Mouse (Mus musculus) heart, embryonic 16.5 days (tissue): ENCODE measurements at regions not wholly inside any gene's neighbourhood (a gene's known extent, or its start where the extent isn't known, plus 50 kb on each side); places are given as distances from the start of the nearest gene placed in this dataset.
"Not testable (repeated sequence)": the region's sequence is repeated elsewhere in the genome, so short reads cannot be mapped to it uniquely, and the experiment has no call there.

Experiments
- ATAC-seq: fragments of 200-750 bp; cut with Nextera tagmentation; replicated peaks from 2 replicates; pipeline ENCODE4 v1.8.0; 2017; ENCODE audit warnings: moderate number of reproducible peaks; ENCODE audit not compliant: insufficient read depth, low FRiP score; ENCODE audit errors: extremely low read depth
- H3K27ac ChIP-seq: fragments of 300-500 bp; sonication (generic); 2 replicates; pipeline ENCODE4 v1.5.1; 2014; ENCODE audit warnings: mild to moderate bottlenecking, low read length, control low read depth, moderate library complexity
- H3K27me3 ChIP-seq: fragments of 300-500 bp; sonication (generic); 2 replicates; pipeline ENCODE4 v1.6.1; 2014; ENCODE audit warnings: low read length, mixed read lengths; ENCODE audit not compliant: control insufficient read depth, insufficient read depth
- H3K36me3 ChIP-seq: fragments of 300-500 bp; sonication (generic); 2 replicates; pipeline ENCODE4 v1.6.1; 2014; ENCODE audit not compliant: control insufficient read depth, insufficient read depth
- H3K4me1 ChIP-seq: fragments of 300-500 bp; sonication (generic); 2 replicates; pipeline ENCODE4 v1.6.1; 2014; ENCODE audit warnings: low read length, mixed read lengths; ENCODE audit not compliant: control insufficient read depth, insufficient read depth
- H3K4me2 ChIP-seq: fragments of 300-500 bp; sonication (generic); 2 replicates; pipeline ENCODE4 v1.6.1; 2014; ENCODE audit warnings: low read depth, mild to moderate bottlenecking, control low read depth, low read length
- H3K4me3 ChIP-seq: fragments of 300-500 bp; sonication (generic); 2 replicates; pipeline ENCODE4 v1.5.1; 2014; ENCODE audit warnings: mild to moderate bottlenecking, control low read depth, low read length
- H3K9ac ChIP-seq: fragments of 300-500 bp; sonication (generic); 2 replicates; pipeline ENCODE4 v1.6.1; 2014; ENCODE audit warnings: low read length, control low read depth
- H3K9me3 ChIP-seq: fragments of 300-500 bp; sonication (generic); replicated peaks from 2 replicates; pipeline ENCODE4 v1.6.1; 2016; ENCODE audit warnings: low read length; ENCODE audit not compliant: control insufficient read depth
- WGBS: fragments of 180-500 bp; shearing (Covaris S2); extraction: QIAGEN DNeasy Blood & Tissue Kit; methylation state at CpG from one replicate; pipeline ENCODE4 v1.1.7; 2014; 5-methylcytosine and 5-hydroxymethylcytosine counted together

DNA sequence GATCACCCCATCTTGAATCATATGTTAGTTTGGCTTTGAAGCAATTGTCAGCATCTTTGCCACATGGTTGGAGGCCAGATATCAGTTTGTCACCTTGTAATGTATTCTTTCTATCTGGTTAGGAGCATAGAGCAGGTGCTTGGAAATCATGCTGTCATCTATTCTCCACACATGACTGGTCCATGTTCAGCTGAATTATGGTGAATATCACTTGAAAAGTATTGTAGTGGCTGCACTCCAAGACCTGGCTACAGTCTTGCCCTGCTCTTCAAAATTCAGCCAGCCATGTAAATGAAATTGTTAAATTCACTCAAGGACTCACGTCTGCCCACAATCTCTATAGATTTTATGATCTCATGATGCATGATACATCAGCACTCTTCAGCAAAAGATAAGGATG, 384.2 kb upstream of the Nova1 start:
- H3K4me1 ChIP-seq, result no peaks in the 10 kb centered on the region

DNA sequence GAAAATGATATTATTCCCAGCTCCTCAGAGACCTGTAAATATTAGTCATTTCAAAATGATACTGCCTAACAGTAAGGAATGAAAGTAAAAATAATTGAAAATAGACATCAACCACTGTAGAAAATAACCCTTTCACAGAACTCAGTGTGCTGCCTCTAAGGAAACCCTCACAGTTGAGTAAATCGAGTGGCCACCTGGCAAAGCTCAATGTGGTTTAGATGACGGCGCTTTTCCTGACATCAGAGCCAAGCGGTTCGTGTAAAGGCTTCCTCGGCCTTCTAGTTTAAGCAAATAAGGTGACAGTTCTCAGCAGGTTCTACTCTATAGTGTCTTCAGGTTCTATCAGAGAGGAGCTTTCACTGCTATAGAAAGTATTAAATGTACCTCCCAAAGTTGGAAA, 379.9 kb upstream of the Nova1 start:
- Histone ChIP-seq H3K36me3 (no peaks in the 10 kb centered on the region), H3K4me1 (no peaks in the 10 kb centered on the region), H3K9ac (no peak overlapping the region), H3K4me2 (no peak overlapping the region), H3K27me3 (no peaks in the 10 kb centered on the region), H3K27ac (no peak overlapping the region), H3K4me3 (no peak overlapping the region), H3K9me3 (no peaks in the 10 kb centered on the region)
- no peak for ATAC-seq
- WGBS, result 52% methylated on average over 6 of the region's 6 CpGs

More for the DNA sequence above, 384.2 kb upstream of the Nova1 start:
- Histone ChIP-seq H3K4me2 (no peak overlapping the region), H3K27me3 (no peaks in the 10 kb centered on the region), H3K9me3 (no peaks in the 10 kb centered on the region), H3K36me3 (no peaks in the 10 kb centered on the region), H3K9ac (no peak overlapping the region), H3K4me3 (no peak overlapping the region), H3K27ac (no peak overlapping the region)
- 53% methylated on average over 1 of the region's 1 CpGs for WGBS
- ATAC-seq, result no peak

DNA sequence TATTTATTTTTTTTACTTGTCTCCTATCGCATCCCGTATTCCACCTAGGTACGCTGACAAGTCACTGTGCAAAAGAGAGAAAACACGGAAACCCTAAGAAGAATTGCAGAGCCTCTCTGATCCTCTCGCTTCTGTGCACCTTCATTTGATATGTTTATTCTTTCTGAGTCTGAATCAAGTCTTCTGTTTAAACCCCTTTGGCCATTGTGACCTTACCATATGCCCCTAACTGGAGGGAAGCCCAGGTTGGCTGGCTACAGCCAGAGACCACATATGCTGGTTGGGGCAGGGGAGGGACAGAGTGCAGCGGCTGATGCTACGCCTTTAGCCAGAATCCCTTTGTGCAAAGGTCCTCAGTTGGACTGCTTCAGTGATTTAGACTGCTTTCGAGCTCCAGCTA, 346.0 kb upstream of the Nova1 start:
- 0 out of 2 replicates have a peak, but pooled peaks cover 4% of the 10 kb centered on the region for H3K4me1 ChIP-seq
- WGBS, result 67% methylated on average over 8 of the region's 8 CpGs
- H3K4me2 ChIP-seq, result peak overlapping the region; percentile 37
- H3K27me3 ChIP-seq, result no peaks in the 10 kb centered on the region
- H3K9me3 ChIP-seq, result no peaks in the 10 kb centered on the region
- no peak overlapping the region for H3K27ac ChIP-seq
- H3K4me3 ChIP-seq, result no peak overlapping the region
- H3K36me3 ChIP-seq, result no peaks in the 10 kb centered on the region
- ATAC-seq, result no peak
- no peak overlapping the region for H3K9ac ChIP-seq

DNA sequence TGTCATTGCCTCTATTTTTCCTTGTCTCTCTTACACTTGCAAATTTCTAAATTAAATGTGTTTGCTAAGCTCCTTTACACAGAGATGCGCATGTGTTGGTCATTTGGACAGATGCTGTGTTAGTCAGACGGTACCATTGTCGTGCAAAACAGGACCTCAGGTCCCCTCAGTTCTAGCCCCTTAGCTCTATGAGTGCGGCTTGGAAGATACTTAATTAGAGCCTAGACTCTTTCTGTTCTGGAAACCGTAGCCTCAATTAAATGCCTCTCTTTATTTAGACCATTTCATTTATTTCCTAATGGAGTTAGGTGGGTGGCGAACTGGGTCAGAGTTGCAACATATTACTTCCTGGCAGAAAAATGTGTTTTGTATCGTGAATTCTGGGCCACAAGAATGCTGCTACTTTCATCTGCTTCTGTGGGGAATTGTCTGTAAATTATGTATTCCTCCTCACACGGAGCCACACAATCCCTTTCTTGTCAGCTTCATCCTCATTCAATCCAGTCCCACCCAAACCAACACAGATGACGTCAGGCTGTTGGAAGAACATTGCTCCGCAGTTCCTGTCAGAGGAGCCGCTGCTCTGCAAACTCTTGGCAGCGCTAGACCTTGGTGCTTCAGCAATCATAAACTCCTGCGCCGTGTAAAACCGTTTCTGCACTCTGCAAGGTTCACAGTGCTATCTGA, 345.4 kb upstream of the Nova1 start:
- no peak overlapping the region for H3K4me3 ChIP-seq
- 0 out of 2 replicates have a peak, but pooled peaks have one; percentile 18 for ATAC-seq
- H3K4me1 ChIP-seq, result 0 out of 2 replicates have a peak, but pooled peaks cover 4% of the 10 kb centered on the region
- H3K27ac ChIP-seq, result no peak overlapping the region
- no peaks in the 10 kb centered on the region for H3K9me3 ChIP-seq
- H3K36me3 ChIP-seq, result no peaks in the 10 kb centered on the region
- peak overlapping the region; percentile 37 for H3K4me2 ChIP-seq
- H3K9ac ChIP-seq, result no peak overlapping the region
- H3K27me3 ChIP-seq, result no peaks in the 10 kb centered on the region
- 32% methylated on average over 15 of the region's 15 CpGs for WGBS

DNA sequence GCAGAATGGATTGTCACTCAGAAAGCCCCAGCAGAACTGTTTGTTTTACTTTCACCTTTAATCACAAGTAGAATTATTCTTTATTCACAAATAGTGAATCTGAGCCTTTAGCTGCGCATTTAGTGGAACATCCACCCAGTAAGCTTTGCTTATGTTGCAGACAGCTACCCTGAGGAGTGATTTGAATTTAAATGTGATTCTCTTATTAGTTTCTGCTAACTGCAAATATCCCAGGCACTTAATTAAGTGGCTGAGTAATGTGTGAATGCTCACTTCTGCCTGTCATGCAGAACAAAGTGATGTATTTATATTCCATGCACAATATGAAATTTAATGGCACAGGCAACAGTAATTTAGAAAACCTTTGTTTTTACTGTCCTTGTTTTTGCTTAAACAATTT, 344.4 kb upstream of the Nova1 start:
- WGBS, result 60% methylated on average over 1 of the region's 1 CpGs
- Histone ChIP-seq H3K36me3 (no peaks in the 10 kb centered on the region), H3K9me3 (no peaks in the 10 kb centered on the region), H3K27me3 (no peaks in the 10 kb centered on the region), H3K4me3 (peak overlapping the region; percentile 10; the same call in 1 of the 2 replicates), H3K27ac (no peak overlapping the region), H3K4me1 (0 out of 2 replicates have a peak, but pooled peaks cover 4% of the 10 kb centered on the region), H3K9ac (no peak overlapping the region), H3K4me2 (peak overlapping the region; percentile 46)
- ATAC-seq, result no peak

DNA sequence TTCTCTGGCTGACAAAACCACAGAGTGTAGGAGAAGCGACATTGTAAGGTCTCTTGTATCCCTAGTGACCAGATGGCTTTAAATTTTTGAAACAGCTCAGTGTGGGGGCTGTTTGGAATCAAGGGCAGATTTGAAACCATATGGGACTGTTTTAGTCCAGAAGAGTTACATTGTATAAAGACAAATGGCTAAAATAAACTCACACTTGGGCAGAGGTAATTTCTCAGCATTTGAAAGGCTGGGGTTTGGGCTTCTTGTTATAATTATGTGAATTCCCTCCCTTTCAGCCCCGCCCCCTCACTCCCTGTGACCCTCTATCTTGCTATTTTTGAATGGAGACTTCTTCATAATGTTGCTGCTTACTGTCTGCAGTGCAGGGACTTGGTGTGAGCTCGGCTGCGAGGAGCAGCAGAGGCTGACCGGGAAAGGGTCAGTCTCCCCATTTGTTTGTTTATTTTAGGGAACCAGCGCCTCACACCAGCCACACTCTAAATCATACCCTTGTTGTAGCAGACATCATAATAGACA, 344.0 kb upstream of the Nova1 start:
- no peak overlapping the region for H3K9ac ChIP-seq
- no peak overlapping the region for H3K27ac ChIP-seq
- 0 out of 2 replicates have a peak, but pooled peaks cover 4% of the 10 kb centered on the region for H3K4me1 ChIP-seq
- H3K27me3 ChIP-seq, result no peaks in the 10 kb centered on the region
- H3K9me3 ChIP-seq, result no peaks in the 10 kb centered on the region
- H3K36me3 ChIP-seq, result no peaks in the 10 kb centered on the region
- H3K4me3 ChIP-seq, result peak overlapping the region; percentile 10; the same call in 1 of the 2 replicates
- WGBS, result 16% methylated on average over 6 of the region's 6 CpGs
- H3K4me2 ChIP-seq, result peak overlapping the region; percentile 46
- no peak for ATAC-seq

DNA sequence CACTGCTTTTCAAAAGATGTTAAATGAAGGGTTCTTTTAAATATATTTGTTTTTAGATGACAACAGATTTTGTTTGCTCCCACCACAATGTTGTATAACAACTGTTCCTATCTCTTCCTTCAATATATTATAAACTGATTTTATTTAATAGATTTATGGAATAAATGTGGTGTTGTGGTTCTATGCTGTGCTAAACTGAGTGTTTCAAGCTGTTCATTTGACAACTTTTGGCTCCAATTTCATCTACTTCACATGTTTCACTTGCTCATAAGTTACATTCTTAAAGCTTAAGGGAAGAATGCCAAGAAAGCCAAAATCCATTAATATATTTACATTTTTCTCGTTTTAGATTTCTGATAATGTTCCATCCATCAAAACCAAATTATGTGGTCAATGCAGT, 341.9 kb upstream of the Nova1 start:
- Histone ChIP-seq H3K4me1 (0 out of 2 replicates have a peak, but pooled peaks cover 4% of the 10 kb centered on the region), H3K4me3 (no peak overlapping the region), H3K9ac (no peak overlapping the region), H3K27me3 (no peaks in the 10 kb centered on the region), H3K9me3 (no peaks in the 10 kb centered on the region), H3K27ac (no peak overlapping the region), H3K4me2 (no peak overlapping the region), H3K36me3 (no peaks in the 10 kb centered on the region)
- no peak for ATAC-seq
- 49% methylated on average over 1 of the region's 1 CpGs for WGBS

DNA sequence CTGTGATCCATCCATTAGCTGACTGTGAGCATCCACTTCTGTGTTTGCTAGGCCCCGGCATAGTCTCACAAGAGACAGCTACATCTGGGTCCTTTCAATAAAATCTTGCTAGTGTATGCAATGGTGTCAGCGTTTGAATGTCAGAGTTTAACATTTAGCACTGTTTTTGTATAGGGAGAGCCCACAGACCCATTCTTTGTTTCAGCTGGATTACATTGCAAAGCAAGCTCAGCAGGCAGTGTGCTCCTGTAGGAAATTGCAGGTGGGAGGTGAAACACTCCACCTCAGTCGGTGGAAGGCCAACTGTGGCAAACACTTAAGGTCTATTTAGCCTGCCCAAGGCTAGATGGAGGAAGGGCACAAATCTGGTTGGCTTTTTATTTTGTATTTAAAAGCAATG, 337.2 kb upstream of the Nova1 start:
- ATAC-seq, H3K27me3 ChIP-seq, H3K9ac ChIP-seq, H3K4me2 ChIP-seq, H3K27ac ChIP-seq, H3K4me3 ChIP-seq, H3K36me3 ChIP-seq, H3K4me1 ChIP-seq, H3K9me3 ChIP-seq: not testable (repeated sequence)
- WGBS, result 28% methylated on average over 2 of the region's 3 CpGs

DNA sequence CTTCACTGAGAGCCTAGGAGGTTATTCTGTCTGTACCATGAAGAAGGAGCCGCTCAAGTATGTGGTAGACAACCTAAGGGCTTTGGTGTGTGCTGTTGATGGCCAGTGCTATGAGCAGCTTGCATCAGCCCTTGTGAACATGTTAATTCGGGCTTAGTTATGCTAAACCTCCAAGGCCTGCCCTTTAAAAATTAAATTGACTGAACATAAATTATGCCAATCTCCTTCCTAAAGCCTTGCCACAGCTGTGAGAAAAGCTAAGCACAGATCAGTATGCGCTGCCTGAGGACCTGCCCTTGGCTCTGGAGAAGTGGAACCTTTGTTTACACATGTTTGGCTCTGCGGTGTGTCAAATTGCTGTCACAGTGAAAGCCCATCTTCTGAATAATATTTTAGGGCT, 321.9 kb upstream of the Nova1 start:
- Histone ChIP-seq H3K4me2 (no peak overlapping the region), H3K36me3 (no peaks in the 10 kb centered on the region), H3K27me3 (no peaks in the 10 kb centered on the region), H3K9me3 (no peaks in the 10 kb centered on the region), H3K4me1 (no peaks in the 10 kb centered on the region), H3K27ac (no peak overlapping the region), H3K4me3 (no peak overlapping the region), H3K9ac (no peak overlapping the region)
- 68% methylated on average over 4 of the region's 4 CpGs for WGBS
- ATAC-seq, result no peak
